Mouse (Mus musculus): ENCODE data around the gene Ap2m1. TPM values are rescaled to one million over a fixed set of nuclear protein-coding genes. Genes with fewer than 3 reads are reported as not detected.
"Not testable (repeated sequence)": the region's sequence is repeated elsewhere in the genome, so short reads cannot be mapped to it uniquely, and the experiment has no call there.

Gene Ap2m1
- polyA plus RNA-seq (2012; rRNA removed) = 328 and 405 TPM in 2 replicates

DNA sequence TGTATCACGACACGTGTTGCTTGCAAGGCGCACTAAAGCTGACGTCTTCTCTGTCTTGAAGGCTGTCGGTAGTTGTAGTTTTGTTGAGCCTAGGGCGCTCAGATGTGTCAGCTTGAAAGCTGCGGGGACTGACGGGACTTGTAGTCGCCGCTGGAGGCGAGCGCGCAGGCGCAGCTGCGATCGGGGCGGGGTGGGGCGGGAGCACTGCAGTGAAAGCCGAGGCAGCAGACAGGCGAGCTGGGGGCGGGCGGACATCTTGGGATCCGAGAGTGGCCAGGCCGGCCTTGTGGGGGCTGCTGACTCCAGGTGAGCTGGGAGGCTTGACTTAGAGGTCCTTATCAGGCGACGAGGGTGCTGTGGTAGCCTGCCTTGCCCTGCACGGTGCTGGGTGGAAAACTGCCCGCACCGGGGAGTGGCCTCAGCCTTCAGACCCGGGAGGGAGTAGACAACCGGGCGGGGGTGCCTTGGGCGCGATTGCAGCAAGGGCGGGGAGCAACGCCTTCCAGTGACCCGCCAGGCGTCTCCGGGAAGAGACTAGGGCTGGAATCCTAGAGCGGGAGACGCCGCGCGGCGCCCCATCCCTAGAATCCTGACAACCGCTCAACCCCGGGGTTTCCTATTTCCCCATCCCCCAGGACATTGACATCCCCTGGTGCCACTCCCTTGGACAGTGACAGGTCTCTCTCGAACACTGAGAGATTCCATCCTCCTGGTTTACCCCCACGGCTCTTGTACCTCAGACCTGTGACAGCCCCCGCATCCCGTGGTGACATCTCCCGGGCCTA, at the start of gene Ap2m1:
Gene Ap2m1, plus strand, starts transcription at position 183 of the 785 bp plus-strand sequence.
- DNase-seq (ENCODE audit: low read depth) = peak; percentile 99

DNA sequence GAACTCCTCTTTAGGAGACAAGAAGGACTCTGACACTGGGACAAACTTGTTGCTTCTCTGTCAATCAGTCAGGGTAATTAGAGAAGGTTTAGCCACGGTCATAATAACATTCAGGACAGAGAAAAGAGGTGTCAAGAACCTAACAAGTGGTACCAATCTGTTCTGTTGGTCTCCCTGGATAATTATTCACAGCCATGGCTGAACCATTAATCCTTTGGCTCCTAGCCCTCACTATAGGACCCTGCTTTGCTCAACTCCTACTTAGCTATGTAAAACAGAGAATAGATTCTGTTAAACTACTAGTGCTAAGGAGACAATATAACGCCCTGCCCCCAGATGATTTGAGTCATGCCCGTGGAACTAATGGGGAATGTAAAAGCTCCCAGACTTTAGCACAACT, 49.2 kb upstream of the Ap2m1 start:
- DNase-seq (ENCODE audit: low read depth) = no peak

- no peak for DNase-seq (ENCODE audit: low read depth)
Observed at GRCm38 (mm10) chr16:20488151-20488550, 47.1 kb upstream of the Ap2m1 start.

- DNase-seq (ENCODE audit: low read depth) = not testable (repeated sequence)
Observed at GRCm38 (mm10) chr16:20488751-20489150, 46.5 kb upstream of the Ap2m1 start.

- no peak for DNase-seq (ENCODE audit: low read depth)
Observed at GRCm38 (mm10) chr16:20489233-20489632, 46.0 kb upstream of the Ap2m1 start.

GRCm38 (mm10) chr16:20490581-20490980, 44.7 kb upstream of the Ap2m1 start:
- no peak for DNase-seq (ENCODE audit: low read depth)

DNA sequence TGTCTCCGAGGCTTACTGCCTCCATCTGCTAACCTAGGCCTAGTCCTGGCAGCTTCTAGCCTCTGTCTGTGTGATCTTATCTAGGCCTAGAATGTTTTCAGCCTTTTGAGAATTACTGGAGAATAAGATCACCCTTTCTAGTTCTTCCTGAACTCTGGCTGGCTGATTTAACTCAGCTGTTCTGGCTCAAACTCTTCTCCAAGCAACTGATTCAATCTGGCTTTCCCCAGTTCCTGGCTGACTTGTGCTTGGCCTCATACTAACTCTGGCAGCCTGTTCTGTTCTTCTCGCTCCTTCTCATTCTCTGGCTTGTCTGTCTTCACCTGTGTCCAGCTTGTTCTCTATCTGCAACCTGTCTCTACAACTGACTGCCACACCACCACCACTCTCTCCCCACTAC, 44.0 kb upstream of the Ap2m1 start:
- DNase-seq (ENCODE audit: low read depth) = no peak

- no peak for DNase-seq (ENCODE audit: low read depth)
Observed at GRCm38 (mm10) chr16:20493452-20493851, 41.8 kb upstream of the Ap2m1 start.

DNA sequence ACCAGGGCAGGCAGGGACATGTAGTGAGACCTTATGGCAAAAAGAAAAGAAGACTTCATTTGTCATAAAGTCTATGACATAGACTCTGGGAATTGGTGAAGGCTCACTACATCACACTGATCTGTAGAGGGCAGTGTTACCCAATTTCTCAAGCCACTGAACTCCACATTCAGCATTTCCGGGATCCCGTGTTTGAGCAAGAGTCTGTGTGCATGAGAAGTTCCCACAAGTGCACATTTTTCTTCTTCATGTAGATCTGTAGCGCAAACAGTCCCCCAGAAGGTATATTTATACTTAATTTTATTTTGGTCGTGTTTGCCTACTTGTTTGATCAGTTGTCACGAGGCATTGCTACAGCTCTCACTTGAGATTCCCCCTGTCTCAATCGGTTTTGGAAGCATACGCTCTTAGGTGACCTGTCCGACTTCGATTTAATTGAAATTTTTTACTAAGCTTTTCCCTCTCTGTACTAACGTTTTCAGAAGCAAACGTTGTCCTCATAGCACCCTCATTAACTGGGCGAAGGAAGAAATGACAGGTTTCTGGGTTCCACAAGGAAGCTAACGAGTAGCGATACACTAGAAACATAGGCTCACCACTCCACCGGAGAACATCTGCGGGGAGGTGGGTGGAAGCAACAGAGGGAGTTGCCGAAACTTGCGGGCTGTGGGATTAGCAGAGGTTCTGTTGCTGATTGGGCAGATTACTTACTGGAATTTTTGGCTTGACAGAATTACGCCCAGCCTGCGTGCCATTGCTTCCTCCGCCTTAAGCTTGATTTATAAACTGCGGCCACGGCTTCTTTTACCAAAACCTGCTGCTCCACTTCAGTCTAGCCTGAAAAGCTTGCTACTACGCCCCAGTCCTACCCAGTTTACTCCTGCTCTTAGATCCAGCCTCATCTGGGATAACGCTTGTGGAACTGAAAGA, 38.3 kb upstream of the Ap2m1 start:
- peak; percentile 68 for DNase-seq (ENCODE audit: low read depth)

- no peak for DNase-seq (ENCODE audit: low read depth)
Observed at GRCm38 (mm10) chr16:20497980-20498676, 37.1 kb upstream of the Ap2m1 start.

DNA sequence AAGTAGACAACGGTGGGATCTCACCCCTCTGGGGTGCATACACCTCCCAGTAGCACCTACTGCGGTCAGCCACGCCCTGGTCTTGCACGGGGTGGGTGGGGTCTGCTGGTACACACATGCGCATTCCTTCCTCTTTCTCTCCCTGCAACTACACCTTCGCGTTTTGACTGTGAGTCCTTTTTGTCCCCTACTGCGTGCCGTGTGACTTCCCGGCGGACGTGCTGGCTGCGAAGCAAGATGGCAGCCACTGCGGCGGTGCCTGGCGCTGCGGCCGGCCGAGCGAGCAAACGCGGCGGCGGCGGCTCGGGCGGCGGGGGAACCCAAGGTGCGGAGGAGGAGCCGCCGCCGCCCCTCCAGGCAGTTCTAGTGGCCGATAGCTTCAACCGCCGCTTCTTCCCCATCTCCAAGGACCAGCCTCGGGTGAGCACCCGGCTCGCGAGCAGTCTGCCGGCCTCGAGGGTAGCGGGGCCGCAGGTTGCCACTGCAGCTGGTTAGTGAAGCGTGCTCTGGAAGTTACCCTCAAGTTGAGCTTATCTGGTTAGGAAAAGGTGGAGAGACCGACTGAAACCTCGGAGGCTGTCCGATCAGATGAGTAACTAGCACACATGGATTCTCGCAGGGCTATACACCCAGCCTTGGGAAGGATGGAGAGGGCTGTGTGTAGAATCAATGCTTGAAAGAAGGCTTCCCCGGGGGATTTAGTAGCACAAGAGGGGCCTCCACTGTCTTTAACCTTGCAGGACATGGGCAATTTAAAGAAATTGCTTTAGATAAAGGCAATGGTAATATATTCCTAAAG, 36.4 kb upstream of the Ap2m1 start, which contains the start of gene Eif2b5:
Gene Eif2b5, plus strand, starts transcription at position 141 of the 799 bp plus-strand sequence.
- DNase-seq (ENCODE audit: low read depth) = peak; percentile 85

DNA sequence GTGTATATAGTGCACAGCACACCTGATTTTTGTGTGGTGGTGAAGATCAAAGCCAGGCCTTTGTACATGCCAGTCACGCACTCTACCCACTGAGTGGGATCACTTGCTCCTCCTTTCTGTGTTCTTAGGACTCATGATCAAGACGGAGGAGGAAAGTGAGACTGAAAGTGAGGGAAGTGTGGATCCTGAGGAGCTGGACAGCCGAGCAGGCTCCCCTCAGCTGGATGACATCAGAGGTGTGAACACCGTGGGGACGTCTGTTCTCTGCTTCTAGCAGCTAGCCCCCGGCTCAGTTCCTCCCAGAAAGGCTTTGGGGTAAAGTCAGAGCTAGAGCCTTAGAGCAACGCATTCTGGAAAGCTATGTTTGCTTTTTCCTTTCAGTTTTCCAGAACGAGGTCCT, 29.3 kb upstream of the Ap2m1 start:
- DNase-seq (ENCODE audit: low read depth) = no peak

DNA sequence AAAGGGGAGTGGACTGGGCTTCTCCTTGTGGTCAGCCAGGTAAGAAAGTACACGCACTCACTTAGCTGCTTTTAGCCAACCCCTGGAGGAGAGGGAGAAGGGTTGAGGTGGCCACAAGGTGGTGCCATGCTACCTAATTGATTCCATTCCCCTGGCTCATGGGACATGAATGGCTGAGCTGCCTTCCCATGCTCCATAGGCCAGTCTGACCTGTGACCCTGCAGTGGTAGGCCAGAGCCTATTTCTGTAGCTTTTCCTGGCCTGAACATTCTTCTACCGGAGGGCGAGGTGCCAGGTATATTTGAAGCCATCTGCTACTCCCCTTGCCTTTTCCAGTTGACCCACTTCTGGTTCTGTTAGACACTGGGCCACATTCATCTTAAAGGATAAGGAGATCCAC, 25.9 kb upstream of the Ap2m1 start:
- no peak for DNase-seq (ENCODE audit: low read depth)

DNA sequence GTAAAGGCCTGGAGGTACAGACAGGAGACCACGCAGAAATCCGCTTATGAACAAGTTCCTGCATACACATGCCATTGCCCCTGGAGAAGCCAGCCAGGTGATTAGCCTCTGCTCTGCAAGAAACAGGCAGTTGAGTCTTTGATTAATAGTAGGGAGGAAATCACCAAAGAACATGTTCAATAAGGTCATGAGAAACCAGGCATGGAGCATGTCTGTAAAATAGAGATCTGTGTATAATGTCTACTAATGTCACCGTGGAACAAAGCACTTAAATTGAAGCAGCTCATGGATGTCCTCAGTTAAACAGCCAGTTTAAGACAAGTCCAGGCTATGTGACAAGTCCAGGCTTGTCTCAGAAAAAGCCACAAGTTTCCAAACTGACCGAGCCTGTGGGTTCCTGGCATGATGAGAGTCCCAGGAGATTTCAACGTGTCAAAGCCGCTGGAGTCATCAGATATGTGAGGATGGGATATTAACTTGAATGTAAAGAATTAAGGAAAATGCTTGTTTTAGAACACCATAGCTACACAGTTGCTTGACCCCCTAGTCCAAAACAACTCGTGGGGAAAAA, 23.9 kb upstream of the Ap2m1 start:
- peak; percentile 55 for DNase-seq (ENCODE audit: low read depth)

DNA sequence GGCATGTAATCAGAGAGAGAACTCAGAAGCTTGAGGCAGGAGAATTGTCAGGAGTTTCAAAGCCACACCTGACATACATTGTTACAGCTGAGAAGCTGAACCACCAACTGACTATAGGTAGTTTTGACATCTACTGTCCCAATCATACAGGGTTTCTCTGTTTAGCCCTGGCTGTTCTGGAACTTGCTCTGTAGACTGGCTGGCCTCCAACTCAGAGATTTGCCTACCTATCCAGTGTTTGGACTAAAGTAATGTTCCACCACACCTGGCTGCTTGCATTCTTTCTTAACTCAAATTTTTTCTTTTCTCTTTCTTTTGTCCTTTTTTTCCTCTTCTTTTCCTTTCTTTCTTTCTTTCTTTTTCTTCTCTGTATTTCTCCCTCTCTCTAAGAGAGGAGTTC, 19.2 kb upstream of the Ap2m1 start:
- DNase-seq (ENCODE audit: low read depth) = no peak

GRCm38 (mm10) chr16:20516726-20517201, 18.5 kb upstream of the Ap2m1 start, which contains the start of gene Dvl3:
Gene Dvl3, plus strand, starts transcription at chr16:20516982.
- no peak for DNase-seq (ENCODE audit: low read depth)

DNA sequence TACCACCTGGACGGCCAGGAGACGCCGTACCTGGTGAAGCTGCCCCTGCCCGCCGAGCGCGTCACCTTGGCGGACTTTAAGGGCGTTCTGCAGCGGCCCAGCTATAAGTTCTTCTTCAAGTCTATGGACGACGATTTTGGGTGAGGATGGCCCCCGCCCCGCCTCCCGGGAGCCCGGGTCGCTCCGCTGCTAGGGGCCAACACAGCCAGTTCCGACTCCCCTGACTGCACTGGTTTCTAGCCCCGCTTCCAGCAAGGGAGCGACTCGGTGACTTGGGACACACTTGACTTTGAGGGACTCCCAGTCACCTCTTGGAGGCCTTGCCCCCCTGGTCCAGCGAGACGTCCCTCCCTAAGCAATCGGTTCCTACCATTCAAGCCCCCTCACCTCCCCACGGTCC, 18.1 kb upstream of the Ap2m1 start:
- DNase-seq (ENCODE audit: low read depth) = no peak

GRCm38 (mm10) chr16:20517701-20518374, 17.4 kb upstream of the Ap2m1 start:
- DNase-seq (ENCODE audit: low read depth) = no peak

DNA sequence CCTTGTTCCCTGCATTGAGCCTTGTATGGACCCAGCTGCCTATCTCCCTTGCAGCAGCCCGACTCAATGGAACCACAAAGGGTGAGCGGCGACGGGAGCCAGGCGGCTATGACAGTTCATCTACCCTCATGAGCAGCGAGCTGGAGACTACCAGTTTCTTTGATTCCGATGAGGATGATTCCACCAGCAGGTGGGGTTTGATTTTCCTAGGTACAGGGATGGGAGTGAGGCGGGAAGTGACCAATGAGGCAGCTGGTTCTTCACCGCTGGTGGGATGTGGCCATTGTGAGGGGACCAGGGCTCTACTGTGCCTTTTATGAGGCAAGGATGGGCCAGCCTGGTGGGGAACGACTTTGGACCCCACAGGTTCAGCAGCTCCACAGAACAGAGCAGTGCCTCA, 11.4 kb upstream of the Ap2m1 start:
- no peak for DNase-seq (ENCODE audit: low read depth)

GRCm38 (mm10) chr16:20528779-20529178, 6.5 kb upstream of the Ap2m1 start:
- DNase-seq (ENCODE audit: low read depth) = no peak

Data from gonadal fat pad, adult 2 months (tissue).